Mouse (Mus musculus) heart, adult 8-10 months (tissue): ENCODE measurements around the gene Nsun7. TPM values are rescaled to one million over a fixed set of nuclear protein-coding genes. Genes with fewer than 3 reads are reported as not detected.
"Not testable (repeated sequence)": the region's sequence is repeated elsewhere in the genome, so short reads cannot be mapped to it uniquely, and the experiment has no call there.

ENCODE experiments used
- DNase-seq: peaks from one replicate; pipeline ENCODE4 v3.0.0; 2022; ENCODE audit warnings: low spot score
- total RNA-seq, 4 experiments: library from RNA; stranded (reverse); gene quantifications; 2 replicates each; pipeline ENCODE4 v1.2.4; 2022

Nsun7 gene
- total RNA-seq: under 1 TPM in 3 of 4 experiments, not detected in 1; 0.11 to 0.19 (median 0.12) TPM

DNA sequence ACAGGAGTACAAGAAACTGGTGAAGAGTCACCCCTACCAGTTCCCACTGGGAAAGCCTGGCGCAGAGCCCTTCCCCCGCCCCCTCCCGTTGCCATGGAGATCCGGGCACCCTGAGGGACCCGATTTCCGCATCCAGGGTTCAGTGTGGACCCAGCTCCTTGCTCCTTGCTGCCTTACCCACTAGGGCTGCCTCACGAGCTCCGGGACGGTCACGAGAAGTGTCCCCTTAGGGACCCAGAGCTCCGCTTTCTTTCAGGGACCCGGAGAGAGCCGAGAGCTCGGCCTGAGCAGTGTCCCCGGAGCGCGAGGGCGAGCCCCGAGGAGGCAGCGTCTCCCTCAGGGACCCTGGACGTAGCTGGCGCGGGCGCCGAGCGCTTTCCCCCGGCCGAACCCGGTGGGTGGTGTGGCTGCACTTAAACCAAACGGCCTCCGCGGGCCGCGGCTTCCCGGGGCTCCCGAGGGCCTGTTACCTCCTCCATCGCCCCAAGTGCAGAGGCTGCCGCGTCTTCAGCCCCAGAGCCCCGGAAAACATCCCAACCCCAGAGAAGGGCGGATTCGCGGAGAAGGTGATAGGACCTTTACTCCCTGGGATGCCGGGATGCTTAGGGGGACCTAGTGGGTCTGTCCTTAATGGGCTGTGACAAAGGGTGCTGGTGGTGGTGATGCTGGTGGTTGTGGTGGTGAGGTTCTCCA, at the start of gene Nsun7:
Gene Nsun7, plus strand, starts transcription at position 142 of the 693 bp plus-strand sequence.
- peak; percentile 60 for DNase-seq

DNA sequence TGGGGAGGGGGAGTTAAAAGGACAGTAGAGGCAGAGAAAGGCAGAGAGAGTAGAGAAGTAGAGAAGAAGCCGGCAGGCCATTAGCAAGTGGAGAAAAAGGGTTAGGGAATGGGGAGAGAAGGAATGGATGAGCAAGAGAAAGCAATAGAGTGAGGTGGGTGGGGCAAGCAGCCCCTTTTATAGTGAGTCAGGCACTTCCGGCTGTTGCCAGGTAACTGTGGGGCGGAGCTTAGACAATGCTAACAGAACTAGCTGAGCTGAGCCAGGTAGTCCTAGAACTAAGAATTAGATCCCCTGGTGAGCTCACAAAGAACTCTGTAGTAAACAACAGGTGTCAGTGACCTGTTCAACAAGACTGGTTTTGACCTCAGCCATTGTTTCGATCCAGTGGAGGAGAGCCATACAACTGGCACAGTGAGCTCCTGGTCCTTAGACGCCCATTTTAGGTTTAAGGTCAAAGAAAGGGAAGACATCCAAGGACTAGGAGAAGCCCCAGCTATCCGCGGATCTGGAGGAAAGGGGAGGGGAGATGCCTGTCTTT, 45.2 kb upstream of the Nsun7 start:
- DNase-seq: no peak

DNA sequence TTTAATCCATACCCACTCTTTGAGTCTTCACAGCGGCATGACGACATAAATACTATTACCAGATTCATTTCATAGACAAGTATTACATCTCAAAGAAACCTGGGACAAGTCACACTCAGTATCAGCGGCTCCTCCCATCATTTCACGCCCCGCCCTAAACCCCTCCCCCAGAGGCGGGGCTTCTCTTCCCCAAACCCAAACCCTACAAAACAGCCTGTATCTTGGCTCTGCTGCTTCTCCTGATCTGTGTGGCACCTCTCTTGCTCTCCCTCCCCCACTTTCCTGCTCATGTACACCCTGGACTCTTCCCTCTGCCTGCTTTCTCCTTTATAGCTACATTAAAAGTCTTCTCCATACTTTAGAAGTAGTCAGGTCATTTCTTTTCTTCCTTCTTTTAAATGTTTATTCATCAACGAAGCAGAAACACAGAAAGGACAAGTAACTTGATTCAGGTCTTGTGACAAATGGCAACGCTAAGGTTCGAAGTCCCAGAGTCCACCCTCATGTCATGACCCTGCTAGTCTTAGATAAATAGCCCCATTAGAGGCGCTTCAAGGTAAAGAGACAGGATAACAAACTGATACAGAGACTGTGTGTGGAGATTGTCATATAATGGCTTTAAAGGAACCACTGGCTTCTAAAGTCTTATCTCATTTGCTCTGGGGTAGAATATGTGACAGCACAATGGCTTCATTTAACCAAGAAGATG, 44.0 kb upstream of the Nsun7 start:
- DNase-seq: no peak

DNA sequence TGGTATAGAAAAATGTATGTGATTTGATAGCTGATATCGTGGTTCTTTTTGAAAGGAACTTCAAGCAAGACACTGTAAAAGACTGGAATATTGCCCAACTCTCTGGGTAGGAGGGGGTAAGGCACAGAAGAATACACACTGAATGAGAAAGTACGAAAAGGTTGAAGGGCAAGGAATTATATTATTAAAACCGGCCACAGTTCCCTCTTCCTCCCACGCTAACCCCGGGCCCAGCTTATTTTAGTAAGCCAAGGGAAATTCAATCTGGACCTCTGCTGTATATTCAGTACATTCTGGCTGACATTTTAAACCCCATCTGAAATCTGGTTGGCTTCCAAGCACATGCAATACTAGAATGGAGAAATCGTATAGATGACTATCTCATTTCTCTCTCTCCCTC, 40.0 kb upstream of the Nsun7 start:
- DNase-seq: no peak

DNA sequence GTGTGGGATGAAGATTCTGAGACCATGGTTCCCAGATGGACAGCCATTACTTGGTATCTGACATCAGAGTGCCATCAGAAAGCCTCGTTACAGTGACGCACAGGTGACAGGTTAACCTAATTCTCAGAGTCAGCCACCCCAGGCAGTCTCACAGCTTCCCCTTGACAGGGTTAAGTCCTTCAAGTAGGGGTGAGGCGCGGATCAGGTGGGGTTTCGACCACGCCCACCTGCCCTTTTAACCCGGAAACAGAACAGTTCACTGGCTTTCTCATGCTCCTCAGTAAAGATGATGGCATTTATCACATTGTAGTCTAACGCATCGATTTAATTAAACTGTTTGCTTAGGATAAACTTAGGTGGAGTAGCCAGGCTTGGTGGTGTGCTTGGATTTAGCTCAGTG, 39.1 kb upstream of the Nsun7 start:
- DNase-seq: no peak

DNA sequence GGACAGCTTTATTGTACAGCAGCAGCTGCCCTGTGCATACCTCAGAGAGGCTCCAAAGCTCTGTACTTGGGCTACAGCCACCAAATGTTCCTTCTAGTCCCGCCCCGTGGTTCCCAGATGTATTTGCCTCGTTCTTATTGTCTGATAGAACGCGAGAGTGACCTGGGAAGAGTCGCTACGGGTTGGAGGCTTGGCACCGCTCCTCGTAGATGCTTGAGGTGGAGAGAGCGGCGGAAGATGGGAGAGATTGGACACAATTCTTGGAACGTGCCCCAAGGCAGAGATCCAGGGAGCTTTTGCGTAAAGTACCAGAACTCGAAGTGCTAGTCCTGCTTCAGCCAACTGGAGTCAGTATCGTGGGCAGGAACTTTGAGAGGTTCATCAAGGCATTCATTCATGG, 36.8 kb upstream of the Nsun7 start:
- DNase-seq: no peak

DNA sequence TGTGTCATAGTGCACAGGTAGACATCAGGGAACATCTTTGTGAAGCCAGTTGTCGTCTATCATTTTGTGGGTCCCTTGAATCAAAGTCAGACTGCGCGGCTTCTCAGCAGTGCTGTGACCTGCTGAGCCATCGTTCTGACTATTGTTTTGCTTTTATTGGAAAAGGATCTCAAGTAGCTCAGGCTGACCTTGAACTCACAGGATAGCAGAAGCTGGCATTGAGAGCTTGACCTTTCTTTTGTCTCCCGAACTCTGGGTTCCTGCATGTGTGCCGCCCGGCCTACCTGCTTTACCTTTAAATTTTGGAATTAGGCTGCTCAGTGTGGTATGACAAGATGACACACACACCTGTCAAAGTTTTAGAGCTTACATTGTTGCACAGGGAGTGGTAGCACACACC, 33.2 kb upstream of the Nsun7 start:
- DNase-seq: no peak

DNA sequence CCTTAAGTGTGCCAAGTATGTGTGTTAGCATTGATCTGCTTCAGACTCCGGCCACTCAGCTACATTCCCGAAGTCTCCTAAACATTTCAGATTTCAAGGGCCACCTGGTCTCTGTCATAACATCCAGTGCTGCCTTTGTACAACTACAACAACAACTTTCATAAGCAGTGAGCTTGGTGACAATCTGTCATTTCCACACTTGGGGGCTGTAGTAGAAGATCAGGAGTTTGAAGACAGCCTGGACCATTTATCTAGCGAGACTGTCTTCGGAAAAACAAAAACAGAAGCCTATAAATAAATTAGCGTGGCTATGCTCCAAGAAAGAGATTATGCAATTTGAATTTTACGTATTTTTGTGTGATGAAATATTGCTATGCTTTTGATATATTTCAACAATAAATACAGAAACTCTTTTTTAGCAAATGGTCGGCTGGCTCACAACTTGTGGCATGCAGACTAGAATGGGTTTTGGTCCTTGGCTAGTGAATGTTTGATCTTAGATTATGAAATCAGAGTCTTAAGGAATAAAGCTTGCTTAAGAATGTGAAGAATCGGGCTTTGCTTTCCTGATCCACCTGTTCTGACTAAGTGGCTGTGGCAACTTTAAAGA, 27.9 kb upstream of the Nsun7 start:
- DNase-seq: no peak

DNA sequence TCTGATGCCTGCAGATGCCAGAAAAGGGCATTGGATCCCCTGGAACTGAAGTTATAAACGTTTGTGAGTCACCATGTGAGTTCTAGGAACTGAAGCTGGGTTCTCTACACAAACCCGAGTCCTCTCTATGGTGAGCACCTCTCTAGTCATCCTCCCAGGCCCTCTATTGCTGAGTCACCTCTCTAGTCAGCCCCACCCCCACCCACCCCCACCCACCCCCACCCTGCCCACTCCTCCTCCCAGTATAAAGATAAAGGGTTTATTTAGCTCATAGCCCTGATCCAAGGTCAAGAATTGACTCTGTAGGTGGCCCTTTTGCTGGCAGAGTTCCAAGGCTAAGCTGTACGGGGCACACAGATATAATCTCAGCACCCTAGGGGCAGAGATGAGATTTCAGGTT, 27.2 kb upstream of the Nsun7 start:
- no peak for DNase-seq

DNA sequence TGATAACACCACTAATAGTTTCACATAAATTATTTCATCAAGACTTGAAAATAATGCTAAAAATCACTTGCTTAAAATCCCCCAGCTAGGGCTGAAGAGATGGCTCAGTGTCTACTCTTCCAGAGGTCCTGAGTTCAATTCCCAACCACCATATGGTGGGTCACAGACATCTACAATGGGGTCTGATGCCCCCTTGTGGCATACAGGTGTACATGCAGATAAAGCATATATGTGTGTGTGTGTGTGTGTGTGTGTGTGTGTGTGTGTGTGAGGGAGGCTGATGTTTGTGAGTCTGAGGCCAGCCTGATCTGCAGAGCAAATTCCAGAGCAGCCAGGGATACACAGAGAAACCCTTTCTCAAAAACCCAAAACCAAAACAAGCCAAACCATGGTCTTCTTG, 17.8 kb upstream of the Nsun7 start:
- DNase-seq: no peak

DNA sequence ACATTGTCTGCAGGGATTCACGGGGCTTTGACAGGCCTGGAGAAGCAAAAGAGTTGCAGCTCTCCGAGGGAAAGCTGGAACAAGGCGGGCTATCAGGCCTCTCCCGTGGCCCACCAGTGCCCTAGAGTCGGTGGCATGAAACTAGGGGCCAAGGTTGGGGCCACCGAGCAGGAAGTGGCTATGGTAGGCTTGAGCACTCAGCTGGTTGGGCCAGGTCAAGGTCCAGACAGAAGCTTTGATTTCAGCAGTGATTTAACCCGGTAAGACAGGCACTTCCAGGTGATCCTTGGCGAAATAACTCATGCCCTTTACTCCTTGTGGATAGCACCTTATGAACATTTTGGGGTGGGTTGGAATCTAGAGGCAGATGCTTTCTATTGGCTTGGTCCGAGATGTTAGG, 16.2 kb upstream of the Nsun7 start:
- DNase-seq: no peak

DNA sequence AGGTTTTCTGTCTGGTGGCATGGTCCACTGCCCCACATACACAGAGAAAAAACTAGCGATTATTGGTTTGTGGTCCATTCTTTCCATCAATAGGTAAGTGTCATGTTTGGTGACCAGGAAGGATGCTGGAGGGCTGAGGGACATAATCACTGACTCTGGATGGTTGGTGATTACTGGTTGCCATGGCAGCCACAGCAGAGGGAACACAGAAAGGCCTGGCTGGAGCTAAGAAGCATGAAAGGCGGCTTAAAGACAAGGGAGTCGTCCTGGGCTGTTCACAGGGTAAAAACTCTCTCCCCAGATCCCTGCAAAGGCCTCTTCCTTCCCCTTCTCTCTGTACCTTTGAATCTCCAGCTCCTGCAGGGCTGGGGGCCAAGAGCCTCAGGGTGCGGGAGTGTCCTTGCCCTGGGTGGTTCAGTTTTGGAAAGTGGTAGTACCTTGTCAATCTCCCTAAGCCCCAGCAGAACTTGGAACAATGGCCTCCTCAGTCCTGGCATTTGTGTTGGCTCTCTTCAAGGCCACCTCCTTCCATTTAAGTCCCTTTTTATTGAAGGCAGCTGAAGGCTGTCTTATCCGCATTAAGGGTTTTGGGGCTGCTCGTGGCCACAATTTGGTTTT, 15.5 kb upstream of the Nsun7 start:
- no peak for DNase-seq

DNA sequence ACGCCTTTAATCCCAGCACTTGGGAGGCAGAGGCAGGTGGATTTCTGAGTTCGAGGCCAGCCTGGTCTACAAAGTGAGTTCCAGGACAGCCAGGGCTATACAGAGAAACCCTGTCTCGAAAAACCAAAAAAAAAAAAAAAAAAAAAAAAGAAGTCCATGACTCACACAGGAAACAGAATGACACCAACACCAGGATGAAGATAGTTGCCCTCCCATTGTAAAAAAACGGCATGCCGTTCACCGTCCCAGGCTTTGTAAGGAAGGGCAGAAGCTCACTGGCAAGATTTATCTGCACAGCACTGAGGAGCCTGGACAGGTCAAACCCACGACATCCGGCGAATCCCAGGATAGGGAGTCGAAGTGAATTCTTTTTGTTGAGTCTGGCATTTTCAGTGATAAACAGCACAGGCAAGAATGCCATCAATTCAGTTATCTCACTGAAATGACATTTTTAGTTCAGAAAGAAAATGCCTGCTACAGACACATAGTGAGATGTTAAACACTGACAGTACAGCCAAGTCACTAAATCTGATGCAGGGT, 13.7 kb upstream of the Nsun7 start:
- DNase-seq: no peak

DNA sequence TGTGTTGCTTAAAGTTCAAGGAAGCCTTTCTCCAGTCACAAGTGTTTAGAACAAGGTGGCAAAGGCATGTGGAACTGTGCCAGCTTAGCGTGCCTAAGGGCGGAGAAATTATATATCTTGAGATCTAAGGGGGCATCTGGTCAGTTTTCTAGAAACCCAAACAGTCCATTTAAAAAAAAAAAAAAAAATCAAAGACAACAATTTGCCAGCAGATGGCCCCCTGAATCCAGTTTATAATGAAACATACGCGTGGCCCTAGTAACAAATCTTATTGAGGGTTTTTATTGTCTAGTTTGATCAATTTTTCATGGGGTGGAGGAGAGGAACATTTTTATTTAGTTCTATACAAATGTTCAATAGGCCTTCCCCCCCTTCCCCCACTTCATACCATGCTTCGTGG, 6.5 kb upstream of the Nsun7 start:
- DNase-seq: no peak

DNA sequence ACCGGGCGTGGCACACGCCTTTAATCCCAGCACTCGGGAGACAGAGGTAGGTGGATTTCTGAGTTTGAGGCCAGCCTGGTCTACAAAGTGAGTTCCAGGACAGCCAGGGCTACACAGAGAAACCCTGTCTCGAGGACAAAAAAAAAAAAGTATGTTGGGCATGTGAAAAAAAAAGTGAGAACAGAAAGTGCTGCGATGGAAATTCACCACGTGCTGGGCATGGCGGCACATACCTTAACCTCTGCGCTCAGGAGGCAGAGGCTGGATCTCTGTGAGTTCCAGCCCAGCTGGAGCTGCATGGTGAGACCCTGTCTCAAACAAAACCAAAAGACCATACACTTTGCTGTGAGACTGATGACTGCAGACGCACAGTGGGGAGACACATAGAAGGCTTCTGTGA, 4.7 kb upstream of the Nsun7 start:
- no peak for DNase-seq

DNA sequence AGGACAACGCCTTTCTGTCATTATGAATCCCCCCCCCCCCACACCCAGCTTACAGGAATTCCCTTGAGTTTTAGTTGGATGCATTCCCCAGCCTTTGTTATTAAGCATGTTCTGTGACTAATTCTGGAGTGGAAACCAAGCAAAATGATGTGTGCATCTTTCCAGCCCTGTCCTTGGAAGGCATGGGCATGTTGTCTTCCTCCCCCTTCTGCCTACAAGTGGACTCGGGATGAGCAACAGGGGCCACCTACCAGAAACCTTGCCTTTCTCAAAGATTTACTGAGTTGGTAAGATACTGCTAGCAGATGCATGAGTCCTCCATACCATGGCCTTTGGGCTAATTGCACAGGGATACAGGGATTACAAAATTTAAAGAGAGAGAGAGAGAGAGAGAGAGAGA, 697 bp upstream of the Nsun7 start:
- DNase-seq: no peak

DNA sequence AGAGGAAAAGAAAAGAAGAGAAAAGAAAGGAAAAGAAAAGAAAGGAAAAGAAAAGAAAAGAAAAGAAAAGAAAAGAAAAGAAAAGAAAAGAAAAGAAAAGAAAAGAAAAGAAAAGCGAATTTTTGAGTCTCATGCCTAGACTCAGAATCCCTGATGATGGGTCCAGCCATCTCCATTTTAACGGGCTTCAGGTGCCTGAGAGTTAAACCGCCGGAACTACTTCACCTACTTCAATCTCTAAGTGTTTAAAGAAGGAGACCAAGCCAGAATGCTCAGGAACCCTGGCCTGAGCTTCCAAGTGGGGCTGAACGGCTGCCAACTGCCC, 304 bp upstream of the Nsun7 start:
- not testable (repeated sequence) for DNase-seq

DNA sequence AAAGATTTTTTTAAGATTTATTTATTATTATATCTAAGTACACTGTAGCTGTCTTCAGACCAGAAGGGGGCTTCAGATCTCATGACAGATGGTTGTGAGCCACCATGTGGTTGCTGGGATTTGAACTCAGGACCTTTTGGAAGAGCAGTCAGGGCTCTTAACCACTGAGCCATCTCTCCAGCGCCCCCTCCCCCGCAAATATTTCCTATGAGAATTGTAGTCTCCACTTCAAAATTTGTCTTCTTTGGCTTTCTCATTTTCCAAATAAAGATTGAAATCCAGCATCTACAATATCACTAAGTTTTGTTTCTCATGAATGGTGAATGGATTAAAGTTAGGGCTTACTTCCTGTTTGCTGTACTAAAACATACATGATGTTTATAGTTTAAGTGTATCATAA, 2.8 kb downstream of the Nsun7 start:
- DNase-seq: no peak

DNA sequence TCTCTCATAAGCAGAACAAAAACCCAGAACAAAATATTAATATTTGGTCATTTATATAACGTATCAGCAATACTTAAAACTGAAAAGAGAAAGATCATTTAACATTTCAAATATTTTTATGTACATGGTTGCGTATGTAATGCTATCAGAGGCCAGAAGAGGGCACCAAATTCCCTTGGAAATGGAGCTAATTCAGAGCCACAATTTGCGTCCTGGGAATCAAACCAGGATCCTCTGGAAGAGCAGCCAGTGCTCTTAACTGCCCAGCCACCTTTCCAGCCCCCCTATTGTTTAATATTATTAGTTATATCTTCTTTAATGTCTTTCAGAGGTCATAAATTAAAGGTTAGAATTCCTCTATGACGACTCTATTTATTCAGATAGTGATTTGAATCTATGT, 3.7 kb downstream of the Nsun7 start:
- DNase-seq: peak; percentile 14

DNA sequence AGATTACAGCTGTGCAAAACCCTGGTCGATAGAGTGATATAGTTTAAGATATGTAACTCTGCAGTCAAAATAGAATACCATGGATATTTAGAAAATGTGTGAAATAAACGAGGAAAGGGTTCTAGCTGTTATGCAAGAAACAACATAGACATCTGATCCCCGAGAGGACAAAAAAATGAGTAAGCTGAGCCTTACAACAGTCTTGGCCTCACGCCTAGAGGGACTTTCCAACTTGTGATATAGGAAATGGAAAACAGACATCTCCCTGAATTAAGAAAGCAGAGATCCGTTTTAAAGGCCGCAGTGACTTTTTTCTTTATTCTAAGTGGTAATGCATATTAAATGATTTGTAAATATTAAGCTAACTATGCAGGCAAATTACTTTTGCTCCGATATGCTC, 9.9 kb downstream of the Nsun7 start:
- DNase-seq: peak; percentile 46

DNA sequence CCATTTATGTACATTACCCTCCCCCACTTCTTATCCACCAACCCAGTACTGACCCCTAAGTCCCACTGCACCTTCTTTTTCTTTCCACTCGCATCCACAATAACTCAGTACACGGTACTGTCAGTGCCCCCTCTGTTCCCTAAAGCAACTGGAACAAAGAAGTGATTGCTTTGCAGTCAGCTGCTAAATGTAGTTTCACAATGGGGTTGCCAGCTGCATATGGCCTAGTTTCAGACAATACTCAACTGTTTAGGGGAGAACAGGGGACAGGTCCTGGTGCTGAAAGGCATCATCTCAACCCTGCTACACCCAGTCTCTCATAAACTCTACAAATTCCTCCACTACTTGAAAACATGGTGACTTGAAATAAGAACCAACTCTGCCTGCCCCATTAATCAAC, 11.4 kb downstream of the Nsun7 start:
- no peak for DNase-seq

DNA sequence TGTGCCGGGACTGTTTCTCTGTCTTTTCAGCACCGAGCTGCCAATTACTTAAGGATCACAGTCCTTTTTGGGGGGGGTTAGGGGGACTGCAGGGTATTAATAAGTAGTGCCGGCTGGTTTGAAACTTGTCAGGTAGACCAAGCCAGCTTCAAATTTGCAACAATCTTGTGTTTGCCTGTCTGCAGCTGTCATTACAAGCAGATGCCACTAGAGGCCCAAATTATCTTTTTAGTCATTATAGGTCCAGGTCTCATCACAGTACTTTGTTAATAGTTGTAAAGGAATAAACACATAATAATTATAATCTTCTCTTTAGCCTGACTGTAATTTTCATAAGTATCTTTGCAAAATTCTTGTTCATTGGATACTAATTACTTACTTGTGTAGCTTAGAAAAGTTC, 14.7 kb downstream of the Nsun7 start:
- no peak for DNase-seq
